Mouse (Mus musculus): Measurements from ENCODE around the gene Gsg1l2. TPM values are rescaled to one million over a fixed set of nuclear protein-coding genes. Genes with fewer than 3 reads are reported as not detected.

Gsg1l2 gene
- not detected in 2 replicates for total RNA-seq (2014; fragmentation: Nextera tagmentation)
- not detected in 2 replicates for total RNA-seq (2017)

DNA sequence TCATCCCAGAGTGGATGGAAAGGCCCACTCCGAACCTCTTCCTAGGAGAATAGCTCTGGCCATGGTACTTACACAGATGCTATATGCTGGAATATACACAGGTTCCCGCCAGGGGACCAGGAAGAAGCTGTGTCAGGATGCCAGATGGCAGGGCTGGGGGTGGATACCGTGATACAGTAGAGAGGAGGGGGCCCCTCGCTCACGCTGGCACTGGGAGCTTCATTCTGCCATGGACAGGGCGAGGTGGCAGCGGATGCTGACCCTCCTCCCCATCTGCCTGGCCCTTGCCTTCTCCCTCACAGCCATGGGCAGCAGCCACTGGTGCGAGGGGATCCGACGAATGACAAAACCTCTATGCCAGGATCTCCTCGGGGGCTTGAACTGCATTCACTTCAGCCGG is at the start of gene Gsg1l2:
Gene Gsg1l2, plus strand, starts transcription at position 230 of the 400 bp plus-strand sequence.
- no peak for ATAC-seq (replicated peaks; ENCODE audit: poor library complexity, severe bottlenecking)

DNA sequence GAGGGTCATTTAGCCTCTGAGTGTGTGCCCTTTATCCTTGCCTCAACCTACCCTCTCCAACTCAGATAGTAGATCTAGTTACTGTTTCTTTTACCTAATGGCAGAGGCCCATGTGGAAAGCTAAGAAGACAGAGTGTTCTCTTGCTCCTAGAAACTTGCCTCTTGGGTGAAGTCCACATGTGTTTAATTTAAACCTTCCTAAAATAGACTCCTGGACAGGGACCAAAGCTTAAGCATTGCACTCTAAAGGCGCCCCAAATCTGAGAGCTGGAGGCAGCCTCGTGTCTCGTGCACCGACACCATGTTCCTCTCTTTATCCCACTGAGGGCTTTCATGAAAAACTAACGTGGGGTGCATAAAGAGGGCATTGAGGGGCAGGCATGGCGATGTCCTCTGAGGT is 47.3 kb upstream of the Gsg1l2 start:
- ATAC-seq (replicated peaks; ENCODE audit: poor library complexity, severe bottlenecking): no peak

DNA sequence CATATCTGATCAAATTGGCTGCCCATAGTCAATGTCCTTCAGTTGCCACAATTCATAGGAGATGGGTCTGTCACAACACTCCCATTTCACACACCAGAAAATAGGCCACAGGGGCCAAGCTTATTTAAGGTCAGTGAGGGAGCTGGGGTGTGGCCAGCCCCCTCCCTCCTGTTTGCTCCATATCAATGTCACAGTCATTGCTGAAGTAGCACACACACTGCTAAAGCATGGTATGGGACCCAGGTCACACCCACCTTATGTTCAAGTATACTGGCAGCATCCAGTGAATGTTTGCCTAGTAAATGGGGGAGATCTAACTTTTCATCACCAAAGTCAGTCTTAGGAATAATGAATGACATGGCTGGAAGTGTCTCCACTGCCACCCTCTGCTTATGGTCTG is 45.7 kb upstream of the Gsg1l2 start:
- ATAC-seq (replicated peaks; ENCODE audit: poor library complexity, severe bottlenecking): no peak

DNA sequence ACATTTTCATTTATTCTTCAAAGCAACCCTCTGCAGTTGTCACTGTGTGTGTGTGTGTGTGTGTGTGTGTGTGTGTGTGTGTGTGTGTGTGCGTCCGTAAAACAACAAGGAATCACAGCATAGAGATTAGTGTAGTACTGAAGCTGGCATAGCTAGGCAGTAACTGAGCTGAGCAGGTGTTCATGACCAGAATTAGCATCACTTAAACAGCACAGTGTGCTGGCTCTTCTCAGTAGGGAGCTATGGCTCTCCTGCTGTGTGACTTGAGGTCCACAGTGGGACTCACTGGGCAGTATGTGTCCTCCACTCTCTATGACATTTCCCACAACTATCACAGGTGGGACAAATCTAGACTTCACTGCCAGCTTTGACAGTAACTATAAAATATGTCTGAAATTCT is 43.4 kb upstream of the Gsg1l2 start:
- no peak for ATAC-seq (replicated peaks; ENCODE audit: poor library complexity, severe bottlenecking)

DNA sequence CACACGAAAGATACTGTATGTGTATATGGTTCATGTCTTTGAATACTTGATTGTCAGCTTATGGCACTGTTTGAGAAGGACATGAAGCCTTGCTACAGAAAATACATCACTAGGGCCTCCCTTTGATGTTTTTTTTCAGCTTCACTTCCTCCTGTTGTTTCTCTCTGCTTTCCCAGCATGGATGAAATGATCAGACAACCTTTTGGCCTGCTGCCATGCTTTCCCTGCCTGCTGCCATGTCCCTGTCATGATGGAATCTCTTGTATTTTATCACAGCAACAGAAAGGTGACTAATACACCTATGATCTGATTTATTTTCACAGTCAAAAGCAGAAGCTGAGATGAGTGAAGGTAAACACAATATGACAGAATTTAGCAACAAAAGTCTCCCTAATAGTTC is 40.7 kb upstream of the Gsg1l2 start:
- ATAC-seq (replicated peaks; ENCODE audit: poor library complexity, severe bottlenecking): no peak

DNA sequence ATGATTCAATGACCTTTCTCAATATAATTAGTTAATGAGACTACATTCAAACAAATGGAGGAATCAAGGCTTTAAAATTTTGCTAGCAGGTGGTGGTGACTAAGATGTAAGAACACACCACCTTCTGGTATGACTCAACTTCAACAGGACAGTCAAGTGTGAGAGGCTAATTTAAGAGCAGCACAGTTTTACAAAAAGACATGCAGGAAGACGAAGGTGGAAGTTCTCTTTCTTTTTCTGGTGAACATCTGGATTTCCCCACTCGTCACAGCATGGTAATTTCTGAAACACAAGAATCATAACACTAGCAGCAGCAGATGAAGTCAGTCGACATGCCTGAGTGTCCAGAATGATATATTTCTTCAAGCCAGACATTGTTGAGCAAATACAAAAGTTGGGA is 39.8 kb upstream of the Gsg1l2 start:
- ATAC-seq (replicated peaks; ENCODE audit: poor library complexity, severe bottlenecking): no peak

DNA sequence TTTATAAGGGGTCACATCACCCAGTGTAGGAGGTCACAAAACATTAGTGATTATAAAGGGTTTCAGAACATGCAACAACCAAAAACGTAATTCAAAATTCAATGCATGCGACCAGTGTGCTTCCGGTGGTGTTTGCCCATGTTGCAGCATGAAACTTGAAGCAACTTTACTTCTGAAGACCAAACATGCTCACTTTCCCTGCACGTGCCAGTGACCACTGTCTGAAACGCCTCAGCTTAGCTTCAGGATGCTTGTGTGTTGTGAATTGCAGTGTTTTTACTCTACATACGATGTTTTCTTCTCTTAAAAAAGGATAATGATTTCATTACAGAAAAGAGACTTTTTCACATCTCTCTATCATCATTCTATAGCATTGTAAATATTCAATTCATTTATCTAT is 36.1 kb upstream of the Gsg1l2 start:
- ATAC-seq (replicated peaks; ENCODE audit: poor library complexity, severe bottlenecking): no peak

DNA sequence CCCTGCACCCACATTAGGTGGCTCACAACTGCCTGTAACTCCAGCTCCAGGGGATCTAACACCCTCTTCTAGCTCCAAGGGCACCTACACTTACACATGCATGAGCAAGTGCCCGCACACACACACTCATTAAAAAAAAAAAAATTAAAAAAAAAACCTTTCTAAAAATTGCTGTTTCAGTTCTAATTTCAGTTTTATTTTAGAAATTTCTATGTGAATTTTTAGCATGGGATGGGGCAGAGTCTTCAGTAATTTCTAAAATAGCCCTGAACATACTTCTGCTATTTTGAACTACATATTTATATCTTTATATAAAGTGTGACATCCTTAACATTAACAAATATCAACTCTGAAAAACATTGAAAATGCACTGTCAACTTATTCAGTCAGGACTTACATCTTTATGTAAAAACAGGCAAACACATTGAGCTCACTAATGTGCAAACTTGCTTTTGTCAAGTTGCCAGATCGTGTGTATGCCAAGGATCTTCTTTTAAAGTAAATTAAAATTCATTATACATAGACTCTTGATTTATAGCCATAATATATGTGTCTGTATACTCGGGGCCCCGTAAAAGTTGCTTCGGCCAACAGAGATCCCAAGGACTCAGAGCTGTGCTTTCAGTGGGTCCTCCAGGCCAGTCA is 35.4 kb upstream of the Gsg1l2 start:
- ATAC-seq (replicated peaks; ENCODE audit: poor library complexity, severe bottlenecking): no peak

DNA sequence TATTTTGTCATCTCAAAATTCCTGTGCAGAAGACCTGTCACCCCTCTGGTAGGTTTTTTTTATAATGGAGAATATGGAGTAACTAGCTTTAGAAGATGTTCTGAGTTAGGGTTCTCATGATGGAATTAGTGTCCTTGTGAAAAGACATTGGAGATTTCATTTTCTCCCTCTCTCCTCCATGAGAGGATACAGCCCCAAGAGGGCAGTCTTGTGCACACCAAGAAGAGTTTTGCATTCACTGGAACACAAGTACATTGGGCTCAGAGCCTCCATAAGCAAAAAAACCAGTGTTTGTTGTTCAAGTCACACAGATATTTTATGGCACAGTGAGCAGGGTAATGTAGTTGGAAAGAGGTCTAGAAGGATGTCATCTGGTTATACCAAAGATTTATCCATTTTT is 32.8 kb upstream of the Gsg1l2 start:
- no peak for ATAC-seq (replicated peaks; ENCODE audit: poor library complexity, severe bottlenecking)

DNA sequence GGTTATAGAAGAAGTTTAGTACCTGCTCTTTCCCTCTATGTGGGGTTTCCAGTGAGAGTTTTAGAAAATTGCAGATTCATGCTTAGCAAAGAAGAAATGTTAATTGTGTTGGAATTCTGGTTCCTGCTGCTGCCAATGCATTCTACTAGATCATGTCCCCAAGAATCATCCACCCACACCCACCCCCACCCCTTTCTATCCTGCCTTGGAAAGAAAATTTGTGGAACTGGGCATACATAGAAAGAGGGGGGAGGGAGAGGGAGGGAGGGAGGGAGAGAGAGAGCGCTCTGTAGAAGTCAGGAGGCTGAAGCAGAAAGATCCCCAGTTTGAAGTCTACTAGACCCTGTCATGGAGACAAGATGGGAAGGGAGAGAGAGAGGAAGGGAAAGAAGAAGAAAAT is 18.1 kb upstream of the Gsg1l2 start:
- ATAC-seq (replicated peaks; ENCODE audit: poor library complexity, severe bottlenecking): no peak

DNA sequence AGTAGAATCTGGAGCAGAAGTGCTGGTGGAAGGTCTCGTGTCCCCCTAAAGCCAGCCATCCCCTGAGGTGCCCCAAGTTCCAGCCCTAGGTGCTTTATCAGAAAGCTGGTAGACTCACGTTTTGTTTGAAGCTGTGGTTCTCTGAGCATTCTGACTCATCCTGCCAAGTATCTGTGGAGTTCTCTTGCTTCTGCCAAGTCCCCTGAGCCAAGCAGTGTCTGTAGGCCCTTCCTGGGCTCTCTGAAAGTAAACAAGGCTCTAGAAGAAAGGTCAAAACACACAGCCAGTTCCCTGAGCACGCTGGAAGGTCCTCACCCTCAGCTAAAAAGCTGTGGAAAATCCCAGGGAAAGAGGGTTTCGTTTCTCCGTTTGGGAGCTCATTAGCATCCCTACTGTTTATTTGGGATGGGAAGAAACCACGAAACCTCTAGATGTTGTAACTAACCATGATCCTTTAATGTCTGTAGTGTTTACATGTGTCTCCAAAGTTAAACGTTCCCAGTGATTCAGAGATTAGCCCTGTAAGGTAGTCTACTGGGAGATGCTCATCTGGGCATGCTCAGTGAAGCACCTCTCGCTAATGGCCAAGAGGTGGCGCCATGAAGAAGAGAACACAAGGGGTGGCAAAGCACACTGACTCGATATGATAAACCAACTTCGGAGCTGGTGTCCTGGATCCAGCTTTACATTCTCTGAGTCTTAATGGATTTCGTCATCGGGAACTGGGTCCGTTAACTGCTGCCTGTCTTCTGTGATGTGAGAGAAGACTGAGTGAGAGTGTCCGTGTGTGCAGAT is 16.8 kb upstream of the Gsg1l2 start:
- ATAC-seq (replicated peaks; ENCODE audit: poor library complexity, severe bottlenecking): peak; percentile 71

DNA sequence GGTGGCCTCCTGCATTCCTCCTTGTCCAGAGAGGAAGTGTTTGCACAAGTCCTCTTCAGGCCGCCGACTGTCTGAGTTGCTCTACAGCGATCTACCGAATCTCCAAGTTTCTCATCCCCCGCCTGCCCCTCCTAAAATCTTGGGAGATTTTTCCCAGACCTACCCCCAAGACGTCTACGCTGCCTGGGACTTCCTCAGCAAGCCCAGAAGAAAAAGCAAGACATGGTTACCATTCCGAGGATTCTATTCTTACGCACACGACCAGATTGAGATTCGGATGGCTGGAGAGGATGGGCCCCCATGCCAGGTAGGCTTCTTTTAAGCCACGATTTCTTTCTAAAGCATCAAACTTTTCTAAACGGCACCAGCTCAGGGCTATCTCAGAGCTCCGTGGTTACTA is 3.4 kb upstream of the Gsg1l2 start, which contains the start of gene Glp2r:
Gene Glp2r, minus strand, starts transcription at position 101 of the 400 bp plus-strand sequence.
- ATAC-seq (replicated peaks; ENCODE audit: poor library complexity, severe bottlenecking): no peak

DNA sequence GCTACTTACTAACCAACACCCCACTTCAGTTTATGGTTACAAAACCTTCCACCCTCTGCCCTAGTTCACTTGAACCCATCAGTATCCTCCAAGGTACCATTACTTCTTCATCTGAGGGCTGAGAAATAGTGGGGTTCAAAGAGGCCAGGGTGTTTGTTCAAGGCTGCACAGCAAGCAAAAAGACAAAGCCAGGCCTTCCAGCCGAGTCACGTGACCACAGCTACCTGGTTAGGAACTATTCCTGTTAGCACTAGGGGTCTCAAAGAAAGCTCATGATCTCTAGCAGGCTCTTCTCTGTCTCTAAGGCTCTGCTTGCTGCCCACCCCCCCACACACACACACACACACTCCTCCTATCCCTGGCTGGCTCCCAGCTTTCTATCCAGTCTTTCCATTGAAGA is 2.7 kb upstream of the Gsg1l2 start:
- ATAC-seq (replicated peaks; ENCODE audit: poor library complexity, severe bottlenecking): no peak

DNA sequence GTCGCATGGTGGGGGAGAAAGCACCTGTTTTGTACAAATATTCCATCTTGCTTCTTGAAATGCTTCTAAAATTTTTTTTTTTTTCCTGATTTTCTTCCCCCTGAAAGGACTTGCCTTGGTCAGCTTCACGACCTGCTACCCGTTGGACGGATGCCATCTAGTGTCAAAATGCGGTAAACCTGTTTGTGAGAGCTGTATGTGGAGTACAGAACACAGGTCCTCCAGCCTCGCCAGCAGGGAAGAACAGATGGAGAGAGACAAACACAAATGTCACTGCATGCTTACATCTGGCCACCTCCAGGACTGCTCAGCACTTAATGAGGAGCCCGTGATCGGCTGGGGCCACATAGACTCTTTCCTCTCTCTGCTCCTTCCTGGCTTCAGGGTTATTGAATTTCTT is 1.8 kb upstream of the Gsg1l2 start:
- peak; percentile 48; the same call in 1 of the 2 replicates for ATAC-seq (replicated peaks; ENCODE audit: poor library complexity, severe bottlenecking)

DNA sequence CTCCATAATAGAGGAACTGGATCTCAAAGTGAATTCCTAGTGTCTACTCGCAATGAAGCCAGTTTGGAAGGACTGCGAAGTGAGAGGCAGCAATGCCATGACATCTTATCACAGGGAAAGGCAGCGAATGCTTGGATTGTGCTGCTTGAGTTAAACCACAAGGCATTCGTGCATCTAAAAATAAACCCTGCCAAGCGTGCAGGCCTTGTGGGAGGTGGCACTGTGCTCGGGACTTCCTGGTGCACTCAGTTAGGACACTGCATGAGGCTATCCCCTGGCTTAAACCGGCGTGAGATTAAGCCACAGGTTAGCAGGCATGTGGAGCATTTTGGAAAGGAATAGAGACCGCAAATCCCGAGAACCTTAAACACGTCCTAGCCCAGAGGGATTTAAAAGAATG is 15.8 kb downstream of the Gsg1l2 start:
- ATAC-seq (replicated peaks; ENCODE audit: poor library complexity, severe bottlenecking): peak; percentile 70

DNA sequence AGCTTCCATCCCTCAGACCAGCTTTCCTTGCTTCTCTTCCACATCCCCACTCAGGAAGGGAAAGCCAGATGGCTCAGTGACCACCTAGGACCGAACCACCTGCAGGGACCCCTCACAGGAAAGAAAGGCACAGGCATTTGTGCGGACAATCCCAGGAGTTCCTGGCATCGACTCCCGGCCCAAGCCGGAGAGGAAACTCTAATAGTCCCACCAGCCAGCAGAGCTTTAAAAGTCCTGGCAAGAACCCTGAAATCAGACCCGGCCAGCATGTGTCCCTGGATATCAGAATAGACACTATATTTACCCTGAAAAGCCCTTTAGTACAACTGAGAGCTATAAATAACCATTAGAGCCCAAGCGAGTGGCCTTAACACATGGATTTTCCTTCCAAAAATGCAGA is 23.5 kb downstream of the Gsg1l2 start, which contains the start of gene Dhrs7c:
Gene Dhrs7c, plus strand, starts transcription at position 257 of the 400 bp plus-strand sequence.
- no peak for ATAC-seq (replicated peaks; ENCODE audit: poor library complexity, severe bottlenecking)

DNA sequence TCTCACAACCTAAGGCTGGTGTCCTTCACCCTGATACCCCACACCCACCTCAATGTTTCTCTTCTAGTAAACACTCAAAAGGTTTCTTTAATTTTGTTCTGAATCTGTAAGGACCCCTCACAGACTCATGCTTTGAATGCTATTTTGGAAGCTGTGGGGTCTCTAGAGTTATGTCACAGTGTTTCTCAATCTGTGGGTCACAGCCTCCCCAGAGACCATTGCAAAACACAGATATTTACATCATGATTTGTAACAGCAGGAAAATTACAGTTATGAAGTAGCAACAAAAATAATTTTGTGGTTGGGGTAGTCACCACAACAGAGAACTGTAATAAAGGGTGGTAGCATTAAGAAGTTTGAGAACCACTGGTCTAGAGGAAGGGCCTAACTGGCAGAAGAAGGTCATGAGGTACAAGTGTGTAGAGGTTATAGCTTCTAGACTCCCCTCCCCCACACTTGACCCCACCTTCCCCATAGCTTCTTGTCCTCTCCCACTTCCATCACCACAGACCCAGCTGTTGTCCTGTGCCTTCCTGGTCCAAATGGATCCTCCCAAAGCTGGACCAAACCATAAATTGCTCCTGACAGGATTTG is 25.8 kb downstream of the Gsg1l2 start:
- ATAC-seq (replicated peaks; ENCODE audit: poor library complexity, severe bottlenecking): peak; percentile 82

DNA sequence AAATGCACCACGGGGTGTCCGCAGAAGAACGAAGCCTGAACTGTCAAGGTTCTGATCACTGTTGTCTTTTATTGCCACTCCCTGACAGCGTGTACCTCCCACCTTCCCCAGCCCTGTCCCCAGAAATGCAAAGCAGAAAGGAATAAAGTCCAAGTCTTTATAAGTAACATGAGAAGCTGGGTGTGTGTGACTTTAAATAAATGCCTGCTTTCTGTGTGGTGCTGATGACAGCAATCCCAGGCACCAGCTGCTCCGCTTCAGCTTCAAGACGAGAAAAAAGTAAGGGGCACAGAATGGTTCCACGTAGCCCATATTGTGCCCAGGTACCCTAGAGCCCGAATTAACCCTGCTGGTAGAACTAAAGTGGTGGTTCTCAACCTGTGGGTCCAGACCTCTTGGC is 26.8 kb downstream of the Gsg1l2 start:
- ATAC-seq (replicated peaks; ENCODE audit: poor library complexity, severe bottlenecking): no peak

DNA sequence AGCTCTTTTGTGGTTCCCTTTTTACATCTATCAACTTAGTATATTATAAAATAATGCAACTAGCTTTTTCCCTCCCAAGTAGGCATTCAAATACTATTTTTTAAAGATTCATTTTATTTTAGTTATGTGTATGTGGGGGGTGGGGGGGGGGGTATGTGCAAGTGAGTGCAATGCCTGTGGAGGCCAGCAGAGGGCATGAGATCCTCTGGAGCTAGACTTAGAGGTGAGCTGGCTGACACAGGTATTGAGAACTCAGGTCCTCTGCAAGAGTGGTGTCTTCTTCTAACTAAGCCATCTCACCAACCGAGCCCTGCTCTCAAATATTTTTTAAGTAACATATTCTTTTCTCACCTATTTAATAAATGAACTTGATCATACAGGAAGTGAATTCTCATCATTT is 31.1 kb downstream of the Gsg1l2 start:
- no peak for ATAC-seq (replicated peaks; ENCODE audit: poor library complexity, severe bottlenecking)

DNA sequence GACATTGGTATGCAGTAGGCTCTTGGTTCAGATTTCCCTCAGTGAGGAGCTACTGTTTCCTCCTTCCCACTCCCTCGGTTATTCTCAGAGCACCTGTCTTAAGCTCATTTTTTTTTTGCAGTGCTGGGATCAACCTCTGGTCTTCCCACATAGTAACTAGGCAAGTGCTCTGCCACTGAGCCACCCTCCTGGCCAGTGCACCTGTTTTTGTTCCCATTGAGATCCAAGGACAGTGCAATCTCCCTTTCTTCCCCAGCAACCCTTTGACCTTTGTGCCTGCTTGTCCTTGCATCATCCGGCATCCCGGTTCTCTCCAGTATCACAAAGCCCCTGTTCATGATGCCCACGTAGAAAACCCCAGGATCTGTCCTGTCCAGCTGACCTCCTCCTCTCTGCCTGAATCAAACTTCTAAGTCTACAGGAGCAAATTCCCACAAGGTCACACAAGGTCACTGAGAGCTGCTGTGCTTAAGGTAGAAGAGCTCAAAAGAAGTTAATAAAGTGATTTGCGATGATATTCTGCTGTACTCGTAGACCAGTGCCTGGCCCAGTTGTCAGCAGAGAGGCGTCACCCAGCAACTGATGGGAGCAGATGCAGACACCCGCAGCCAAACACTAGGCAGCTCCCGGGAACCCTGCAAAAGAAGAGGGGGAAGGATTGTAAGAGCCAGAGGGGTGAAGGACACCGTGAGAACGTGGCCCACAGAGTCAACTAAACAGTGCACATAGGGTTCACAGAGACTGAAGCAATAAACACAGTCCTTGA is 32.6 kb downstream of the Gsg1l2 start:
- no peak for ATAC-seq (replicated peaks; ENCODE audit: poor library complexity, severe bottlenecking)

DNA sequence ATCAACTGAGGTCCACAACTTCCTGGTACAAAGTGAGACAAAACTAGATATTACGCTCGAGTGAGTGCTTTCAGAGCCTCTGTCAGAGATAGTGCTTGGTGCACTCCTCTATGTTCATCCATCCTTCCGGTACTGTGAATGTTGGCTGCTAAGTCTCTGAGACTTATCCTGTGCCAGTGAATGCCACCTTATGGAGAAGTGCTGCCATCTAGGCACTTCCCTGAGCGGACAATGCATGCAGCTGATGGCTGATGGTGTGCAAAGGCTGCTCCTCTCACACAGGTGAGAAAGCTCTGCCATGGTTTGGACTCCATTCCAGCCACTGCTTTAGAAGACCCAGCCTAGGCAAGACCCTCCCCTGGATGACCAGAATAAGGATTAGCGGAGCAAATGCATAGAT is 33.6 kb downstream of the Gsg1l2 start:
- ATAC-seq (replicated peaks; ENCODE audit: poor library complexity, severe bottlenecking): no peak
